Mouse (Mus musculus) limb, embryonic 14.5 days (tissue): Measurements from ENCODE around the gene Asic2. TPM values are rescaled to one million over a fixed set of nuclear protein-coding genes. Genes with fewer than 3 reads are reported as not detected.

Experiments used
- ATAC-seq: fragments of 200-750 bp; cut with Nextera tagmentation; 2 replicates; pipeline ENCODE4 v1.8.0; 2017; ENCODE audit warnings: low read depth, moderate number of reproducible peaks, moderate TSS enrichment; ENCODE audit not compliant: low FRiP score
- DNase-seq: peaks from one replicate; pipeline ENCODE4 v3.0.0-alpha.2; 2015; ENCODE audit warnings: low spot score
- H3K27ac ChIP-seq: fragments of 300-500 bp; sonication (generic); replicated peaks from 2 replicates; pipeline ENCODE4 v1.5.1; 2014; ENCODE audit warnings: low read depth, mild to moderate bottlenecking, low read length, moderate library complexity, mixed read lengths
- H3K27me3 ChIP-seq: fragments of 300-500 bp; sonication (generic); 2 replicates; pipeline ENCODE4 v1.6.1; 2014; ENCODE audit warnings: low read length, mixed read lengths; ENCODE audit not compliant: control insufficient read depth, insufficient read depth
- H3K36me3 ChIP-seq: fragments of 300-500 bp; sonication (generic); 2 replicates; pipeline ENCODE4 v1.6.1; 2014; ENCODE audit warnings: mild to moderate bottlenecking, low read length, moderate library complexity, mixed read lengths; ENCODE audit not compliant: control insufficient read depth, insufficient read depth
- H3K4me1 ChIP-seq: fragments of 300-500 bp; sonication (generic); 2 replicates; pipeline ENCODE4 v1.6.1; 2014; ENCODE audit warnings: antibody characterized with exemption, low read length, mixed read lengths; ENCODE audit not compliant: control insufficient read depth, insufficient read depth
- H3K4me2 ChIP-seq: fragments of 300-500 bp; sonication (generic); replicated peaks from 2 replicates; pipeline ENCODE4 v1.6.1; 2014; ENCODE audit warnings: low read depth, mild to moderate bottlenecking, low read length, moderate library complexity; ENCODE audit not compliant: severe bottlenecking
- H3K4me3 ChIP-seq: fragments of 300-500 bp; sonication (generic); replicated peaks from 2 replicates; pipeline ENCODE4 v1.5.1; 2014; ENCODE audit warnings: low read length
- H3K9ac ChIP-seq: fragments of 300-500 bp; sonication (generic); 2 replicates; pipeline ENCODE4 v1.6.1; 2014; ENCODE audit warnings: mild to moderate bottlenecking, low read depth, low read length, moderate library complexity; ENCODE audit not compliant: severe bottlenecking
- H3K9me3 ChIP-seq: fragments of 300-500 bp; sonication (generic); 2 replicates; pipeline ENCODE4 v1.6.1; 2016; ENCODE audit warnings: low read length; ENCODE audit not compliant: control insufficient read depth
- POLR2A ChIP-seq: fragments of 200-500 bp; IDR thresholded peaks from 2 replicates; pipeline ENCODE4 v1.8.0; 2012; ENCODE audit warnings: inconsistent platforms, mild to moderate bottlenecking, moderate library complexity, borderline replicate concordance; ENCODE audit not compliant: insufficient read depth, insufficient read length; ENCODE audit errors: extremely low read depth
- WGBS: fragments of 180-500 bp; shearing (Covaris S2); extraction: QIAGEN DNeasy Blood & Tissue Kit; methylation state at CpG from one replicate; pipeline ENCODE4 v1.1.7; 2014; 5-methylcytosine and 5-hydroxymethylcytosine counted together
- polyA plus RNA-seq, 2 experiments: library from polyadenylated mRNA; depleted of rRNA in 1 of 2; stranded (reverse) in 1 of 2; unstranded in 1 of 2; fragments of >200 nt; fragmentation: Nextera tagmentation in 1 of 2; extraction: Ambion mirVana in 1 of 2; gene quantifications; 2 replicates each; pipeline versions ENCODE4 v1.2.1 to v1.2.3; 2012 to 2014

Gene Asic2
- polyA plus RNA-seq, 2 experiments: 0.72 to 1.3 TPM

DNA sequence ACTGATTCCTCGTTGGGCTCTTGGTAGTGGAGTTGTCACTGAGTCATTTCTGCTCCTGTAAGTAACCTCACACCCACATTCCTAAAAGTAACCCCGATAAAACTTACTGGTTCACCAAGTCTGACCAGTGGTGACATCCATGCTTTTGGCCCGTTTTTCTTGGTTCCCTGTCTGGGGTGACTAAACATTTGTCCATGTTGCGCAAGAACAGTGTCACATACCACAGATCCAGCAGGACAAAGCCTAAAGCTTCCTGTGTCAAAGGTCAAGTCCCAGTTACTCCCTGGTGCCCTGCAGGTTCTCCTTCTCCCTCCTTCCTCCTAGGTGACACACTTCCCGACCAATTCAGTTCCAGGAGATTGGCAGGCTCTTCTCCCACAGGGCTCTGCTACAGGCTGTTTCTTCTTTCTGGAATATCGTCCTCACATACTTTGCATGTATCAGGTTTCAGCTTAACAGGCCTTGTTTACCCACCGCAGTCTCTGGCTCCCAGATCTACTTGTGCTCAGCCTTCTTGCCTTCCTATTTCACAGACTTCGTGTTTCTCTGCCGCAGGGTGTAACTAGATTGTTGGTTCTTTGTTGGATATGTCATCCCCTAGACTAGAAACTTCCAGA lies 991.9 kb downstream of the Asic2 start:
- no peak overlapping the region for H3K27ac ChIP-seq
- DNase-seq: no peak
- H3K9me3 ChIP-seq: no peaks in the 10 kb centered on the region
- H3K9ac ChIP-seq: no peak overlapping the region
- H3K4me1 ChIP-seq: no peaks in the 10 kb centered on the region
- 46% methylated on average over 9 of the region's 9 CpGs for WGBS
- no peak overlapping the region for H3K4me3 ChIP-seq
- ATAC-seq: no peak
- H3K36me3 ChIP-seq: no peaks in the 10 kb centered on the region
- no peaks in the 10 kb centered on the region for H3K27me3 ChIP-seq
- H3K4me2 ChIP-seq: no peak overlapping the region
- TF ChIP-seq POLR2A: no peak

DNA sequence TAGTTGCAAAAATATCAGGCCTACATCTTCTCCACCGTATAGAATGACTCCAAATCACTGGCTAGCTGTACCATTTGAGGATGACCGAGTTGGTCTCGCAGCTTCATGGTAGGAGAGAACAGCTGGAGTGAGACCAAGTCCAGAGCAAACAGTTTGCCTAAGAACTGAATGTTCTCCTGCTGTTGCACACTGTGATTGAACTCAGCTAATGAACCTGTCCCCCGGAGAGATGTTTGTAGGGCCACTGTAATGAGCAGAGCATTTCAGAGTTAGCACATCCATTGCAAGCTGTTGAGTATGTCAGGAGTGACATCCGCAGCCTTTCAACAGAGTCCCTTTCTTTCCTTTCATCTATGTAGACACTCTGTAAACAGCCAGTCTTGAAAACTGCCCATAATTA lies 993.6 kb downstream of the Asic2 start:
- H3K27me3 ChIP-seq: no peaks in the 10 kb centered on the region
- no peak overlapping the region for H3K27ac ChIP-seq
- no peak overlapping the region for H3K9ac ChIP-seq
- H3K4me3 ChIP-seq: no peak overlapping the region
- no peak overlapping the region for H3K4me2 ChIP-seq
- no peaks in the 10 kb centered on the region for H3K36me3 ChIP-seq
- no peaks in the 10 kb centered on the region for H3K4me1 ChIP-seq
- DNase-seq (no peak), ATAC-seq (no peak)
- TF ChIP-seq POLR2A: no peak
- WGBS: 62% methylated on average over 5 of the region's 5 CpGs
- H3K9me3 ChIP-seq: no peaks in the 10 kb centered on the region

DNA sequence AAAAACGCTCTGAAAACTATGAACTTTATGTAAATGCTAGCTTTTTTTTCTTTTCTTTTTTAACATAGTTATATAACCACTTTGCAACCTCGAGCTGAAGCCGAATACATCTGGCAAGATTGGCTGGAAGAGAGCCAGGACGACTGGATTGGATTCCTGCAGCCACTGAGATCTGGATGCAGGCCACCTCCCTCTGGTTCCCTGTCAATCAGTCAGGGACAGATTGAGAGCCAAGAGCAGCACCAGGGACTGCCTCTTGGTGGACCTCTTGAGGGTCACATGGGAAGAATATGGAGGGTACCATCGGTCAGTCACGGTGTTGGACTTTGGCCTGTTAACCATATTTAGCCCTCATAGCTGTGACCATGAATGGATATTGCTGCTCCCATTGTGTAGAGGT lies 994.3 kb downstream of the Asic2 start:
- Histone ChIP-seq H3K4me2 (no peak overlapping the region), H3K4me1 (no peaks in the 10 kb centered on the region), H3K9ac (no peak overlapping the region), H3K36me3 (no peaks in the 10 kb centered on the region), H3K27ac (no peak overlapping the region), H3K9me3 (no peaks in the 10 kb centered on the region), H3K27me3 (no peaks in the 10 kb centered on the region), H3K4me3 (no peak overlapping the region)
- DNase-seq: peak; percentile 82
- TF ChIP-seq POLR2A: no peak
- 62% methylated on average over 6 of the region's 6 CpGs for WGBS
- no peak for ATAC-seq

DNA sequence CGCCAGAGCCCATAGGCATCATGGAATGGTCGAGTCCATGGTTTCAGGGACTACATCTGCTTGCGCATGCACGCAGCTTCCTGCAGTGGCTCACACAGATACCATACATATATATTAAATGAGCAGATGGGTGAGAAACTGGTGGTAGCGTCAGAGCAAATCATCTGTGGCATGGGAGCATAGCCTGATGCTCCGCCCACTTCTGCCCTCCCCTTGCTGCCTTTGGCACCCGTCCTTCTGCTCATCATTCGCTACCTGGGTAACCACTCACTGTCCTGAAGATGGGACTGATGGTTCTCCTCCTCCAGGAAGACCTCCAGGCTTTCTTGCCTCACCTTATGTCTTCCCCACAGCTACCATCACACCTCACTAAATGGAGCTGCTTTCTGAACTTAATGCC lies 995.0 kb downstream of the Asic2 start:
- no peaks in the 10 kb centered on the region for H3K36me3 ChIP-seq
- H3K4me3 ChIP-seq: no peak overlapping the region
- H3K4me1 ChIP-seq: no peaks in the 10 kb centered on the region
- no peaks in the 10 kb centered on the region for H3K27me3 ChIP-seq
- ATAC-seq (no peak), DNase-seq (no peak)
- H3K4me2 ChIP-seq: no peak overlapping the region
- no peak overlapping the region for H3K9ac ChIP-seq
- H3K27ac ChIP-seq: no peak overlapping the region
- WGBS: 94% methylated on average over 8 of the region's 8 CpGs
- no peaks in the 10 kb centered on the region for H3K9me3 ChIP-seq
- no peak for TF ChIP-seq POLR2A

DNA sequence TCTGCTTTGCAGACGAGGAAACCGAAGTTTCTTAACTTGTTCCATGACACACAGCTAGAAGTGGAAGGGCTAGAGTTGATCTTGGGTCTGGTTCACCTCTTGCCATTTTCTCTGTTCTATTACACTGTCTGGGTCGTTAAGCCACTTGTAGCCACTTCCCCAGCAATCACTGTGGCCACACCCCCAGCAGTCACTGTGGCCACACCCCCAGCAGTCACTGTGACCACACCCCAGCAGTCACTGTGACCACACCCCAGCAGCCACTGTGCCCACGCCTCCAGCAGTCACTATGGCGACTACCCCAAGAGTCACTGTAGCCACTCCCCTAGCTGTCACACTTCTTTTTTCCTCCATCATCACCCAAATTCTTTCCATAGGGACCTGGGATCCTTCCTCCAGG lies 1000.7 kb downstream of the Asic2 start:
- no peak for ATAC-seq
- H3K9ac ChIP-seq: no peak overlapping the region
- no peak overlapping the region for H3K4me3 ChIP-seq
- H3K4me2 ChIP-seq: no peak overlapping the region
- no peaks in the 10 kb centered on the region for H3K27me3 ChIP-seq
- H3K4me1 ChIP-seq: no peaks in the 10 kb centered on the region
- DNase-seq: no peak
- no peak for TF ChIP-seq POLR2A
- H3K36me3 ChIP-seq: no peaks in the 10 kb centered on the region
- 57% methylated on average over 5 of the region's 5 CpGs for WGBS
- H3K27ac ChIP-seq: no peak overlapping the region
- no peaks in the 10 kb centered on the region for H3K9me3 ChIP-seq

DNA sequence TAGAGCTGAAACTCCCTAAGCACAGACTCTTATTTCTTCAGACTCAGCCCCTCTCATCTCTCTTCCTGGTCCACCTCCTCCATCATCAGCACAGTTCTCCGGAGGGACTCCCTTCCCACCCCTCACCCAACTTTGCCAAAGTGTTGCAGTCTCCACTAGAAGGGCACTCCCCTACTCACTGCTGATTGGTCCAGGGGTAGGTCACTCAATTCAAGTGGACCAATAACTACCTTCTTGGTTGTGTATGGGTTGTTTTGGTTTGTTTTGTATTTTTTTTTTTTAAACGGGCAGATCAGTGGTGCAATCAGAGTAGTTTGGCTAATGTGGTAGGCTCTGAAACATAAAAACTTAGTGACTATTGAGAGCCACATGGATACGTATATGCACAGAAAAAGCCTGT lies 1002.2 kb downstream of the Asic2 start:
- no peak for ATAC-seq
- no peaks in the 10 kb centered on the region for H3K4me1 ChIP-seq
- H3K9ac ChIP-seq: no peak overlapping the region
- H3K4me2 ChIP-seq: no peak overlapping the region
- no peaks in the 10 kb centered on the region for H3K36me3 ChIP-seq
- H3K4me3 ChIP-seq: no peak overlapping the region
- H3K27me3 ChIP-seq: no peaks in the 10 kb centered on the region
- WGBS: 44% methylated on average over 3 of the region's 3 CpGs
- no peaks in the 10 kb centered on the region for H3K9me3 ChIP-seq
- H3K27ac ChIP-seq: no peak overlapping the region
- no peak for TF ChIP-seq POLR2A
- no peak for DNase-seq
